Comparison of ENCODE assay signal across 10 mouse cellular contexts in genomic region chr5:122166636-122167161, GRCm38 (mm10). TPM values are rescaled to one million over a fixed set of nuclear protein-coding genes. Genes with fewer than 3 reads are reported as not detected.
DNase-seq lines count a peak whose midpoint lies in the region; ATAC-seq and TF ChIP-seq lines count a peak whose summit lies in the region.
"Had no signal": no experiment of that assay in that cellular context is flagged by ENCODE, and none has a peak within 500 bp of the region (broad histone marks: within the 10 kb centered on the region; RNA-seq: fewer than 3 reads in every experiment).

No protein-coding gene starts in this region.

- peak overlapping the region; percentile 89 for H3K27ac ChIP-seq in gastrocnemius, adult 2 months
- H3K27ac ChIP-seq: stomach, embryonic 15.5 days had no signal

- peak; percentile 22; the same call in 1 of the 2 replicates for ATAC-seq in granulocyte monocyte progenitor cell, adult 5-6 weeks (replicated peaks; ENCODE audit: poor library complexity, severe bottlenecking)

- no peak for TF ChIP-seq CTCF in gastrocnemius, adult 2 months (IDR thresholded peaks at IDR 0.05)

- intact Hi-C loops in gastrocnemius, adult 2 months (cut with DNase I), result no loop called here

- peak overlapping the region; percentile 60 for H3K4me3 ChIP-seq in gastrocnemius, adult 2 months
- H3K4me3 ChIP-seq: stomach, embryonic 15.5 days had no signal

- peak; percentile 56 for DNase-seq in gastrocnemius, adult 2 months
- DNase-seq in gastrocnemius, adult 8-10 months (ENCODE audit: low spot score in 2 of 2), result no peak
- DNase-seq in thymus, postnatal 4 days, result peak; percentile 31
- DNase-seq in thymus, postnatal 0 days (ENCODE audit: low spot score), result no peak
- no peak for DNase-seq in right cerebral cortex, postnatal 14 days
- no peak for DNase-seq in embryo, embryonic 10.5 days (ENCODE audit: low spot score)
- DNase-seq in kidney, postnatal 25 days, result no peak

RNA-seq across cellular contexts. Expression of gene Ppp1cc, which starts 8.6 kb away (rescaled TPM):
- 100 to 1,000 TPM; 154 to 155 TPM for total RNA-seq in gastrocnemius, adult 2 months (2021)
- total RNA-seq in gastrocnemius, adult 8-10 months (2022), result 100 to 1,000 TPM; 108 to 221 (median 143) TPM
- polyA plus RNA-seq in thymus, postnatal 0 days (2015; fragmentation: Nextera tagmentation; extraction: Ambion mirVana), result 321 and 340 TPM in 2 replicates
- total RNA-seq in granulocyte monocyte progenitor cell, adult 5-6 weeks (2014; fragmentation: Nextera tagmentation), result 284 and 366 TPM in 2 replicates
- total RNA-seq in granulocyte monocyte progenitor cell, adult 5-6 weeks (2017), result 247 and 254 TPM in 2 replicates

RNA-seq across cellular contexts. Expression of gene Ccdc63, which starts 26.1 kb away (rescaled TPM):
- total RNA-seq in gastrocnemius, adult 2 months (2021), result not detected
- under 1 TPM in 1 of 4 experiments, not detected in 3; 0.13 TPM for total RNA-seq in gastrocnemius, adult 8-10 months (2022)
- 0.33 and 0.40 TPM in 2 replicates for polyA plus RNA-seq in thymus, postnatal 0 days (2015; fragmentation: Nextera tagmentation; extraction: Ambion mirVana)
- 1.1 and 2.0 TPM in 2 replicates for total RNA-seq in granulocyte monocyte progenitor cell, adult 5-6 weeks (2014; fragmentation: Nextera tagmentation)
- 0.60 TPM in 1 of 2 replicates, not detected in the other for total RNA-seq in granulocyte monocyte progenitor cell, adult 5-6 weeks (2017)
- polyA plus RNA-seq: intestine, embryonic 14.5 days; stomach, embryonic 15.5 days had no signal

RNA-seq across cellular contexts. Expression of gene Hvcn1, which starts 39.9 kb away (rescaled TPM):
- total RNA-seq in gastrocnemius, adult 2 months (2021), result under 1 TPM; 0.28 to 0.61 TPM
- total RNA-seq in gastrocnemius, adult 8-10 months (2022), result 1 to 10 TPM in 1 of 4 experiments, under 1 TPM in 3; 0.24 to 1.3 (median 0.46) TPM
- polyA plus RNA-seq in thymus, postnatal 0 days (2015; fragmentation: Nextera tagmentation; extraction: Ambion mirVana), result 22.3 and 24.6 TPM in 2 replicates
- 53.8 and 59.5 TPM in 2 replicates for total RNA-seq in granulocyte monocyte progenitor cell, adult 5-6 weeks (2014; fragmentation: Nextera tagmentation)
- total RNA-seq in granulocyte monocyte progenitor cell, adult 5-6 weeks (2017), result 66.8 and 84.3 TPM in 2 replicates

Comparison
In these comparisons a context has a peak if more than half of its experiments do, and no peak if none do; other contexts are left out.
1. DNase-seq: peak in gastrocnemius, adult 2 months (single experiment) and thymus, postnatal 4 days (single experiment); none in gastrocnemius, adult 8-10 months (0 of 2), thymus, postnatal 0 days (single experiment), right cerebral cortex, postnatal 14 days (single experiment), embryo, embryonic 10.5 days (single experiment) and kidney, postnatal 25 days (0 of 2).
2. RNA of gene Hvcn1, which starts 39.9 kb away (total RNA-seq): 53.8 to 84.3 TPM in granulocyte monocyte progenitor cell, adult 5-6 weeks; 0.28 to 0.61 TPM in gastrocnemius, adult 2 months and 0.24 to 1.3 TPM in gastrocnemius, adult 8-10 months; every median in the first group is over 10 times any median in the second.